Mouse (Mus musculus) spleen, postnatal 14 days (tissue): ENCODE measurements around the gene Myo10.

Experiments
- DNase-seq, 2 experiments: peaks; one replicate each; pipeline ENCODE4 v3.0.0; 2021 to 2022; ENCODE audit warnings: low spot score in 2 of 2

Myo10 gene

GRCm38 (mm10) chr15:25801726-25802125, 179.4 kb downstream of the Myo10 start:
- DNase-seq = no peak

GRCm38 (mm10) chr15:25802194-25802593, 179.9 kb downstream of the Myo10 start:
- DNase-seq = no peak

- no peak for DNase-seq
Observed at GRCm38 (mm10) chr15:25803111-25803510, 180.8 kb downstream of the Myo10 start.

GRCm38 (mm10) chr15:25805336-25806110, 183.2 kb downstream of the Myo10 start:
- DNase-seq = peak in 1 of 2 experiments; percentile 59

GRCm38 (mm10) chr15:25806363-25806762, 184.0 kb downstream of the Myo10 start:
- DNase-seq = no peak

- no peak for DNase-seq
Observed at GRCm38 (mm10) chr15:25806878-25807277, 184.6 kb downstream of the Myo10 start.

- DNase-seq = no peak
Observed at GRCm38 (mm10) chr15:25808677-25809460, 186.5 kb downstream of the Myo10 start.

- DNase-seq = no peak
Observed at GRCm38 (mm10) chr15:25809669-25810068, 187.3 kb downstream of the Myo10 start.

- peak in 1 of 2 experiments; percentile 43 for DNase-seq
Observed at GRCm38 (mm10) chr15:25811834-25812250, 189.5 kb downstream of the Myo10 start.

- DNase-seq = peak in 1 of 2 experiments; percentile 19
Observed at GRCm38 (mm10) chr15:25812479-25812878, 190.2 kb downstream of the Myo10 start.

- DNase-seq = no peak
Observed at GRCm38 (mm10) chr15:25814535-25814934, 192.2 kb downstream of the Myo10 start.

GRCm38 (mm10) chr15:25817191-25817590, 194.9 kb downstream of the Myo10 start:
- DNase-seq = no peak

- DNase-seq = no peak
Observed at GRCm38 (mm10) chr15:25821981-25822380, 199.7 kb downstream of the Myo10 start.

- no peak for DNase-seq
Observed at GRCm38 (mm10) chr15:25822656-25823055, 200.3 kb downstream of the Myo10 start.

- DNase-seq = no peak
Observed at GRCm38 (mm10) chr15:25826531-25826961, 204.2 kb downstream of the Myo10 start.

- DNase-seq = peak in 1 of 2 experiments; percentile 19
Observed at GRCm38 (mm10) chr15:25828464-25828863, 206.1 kb downstream of the Myo10 start.

- DNase-seq = no peak
Observed at GRCm38 (mm10) chr15:25830426-25830825, 208.1 kb downstream of the Myo10 start.

- DNase-seq = no peak
Observed at GRCm38 (mm10) chr15:25834282-25834681, 212.0 kb downstream of the Myo10 start.

GRCm38 (mm10) chr15:25834920-25835674, 212.8 kb downstream of the Myo10 start:
- no peak for DNase-seq

- DNase-seq = no peak
Observed at GRCm38 (mm10) chr15:25842462-25843085, 220.2 kb downstream of the Myo10 start.
